Mouse (Mus musculus) c-Kit-positive CD71-positive TER-119-negative erythroid progenitor cells, embryonic 14.5 days (primary cell): ENCODE results near the gene Best2.

Experiments used
- DNase-seq: peaks from one replicate; pipeline ENCODE4 v3.0.0-alpha.2; 2013; ENCODE audit warnings: low read depth

The Best2 gene

GRCm38 (mm10) chr8:85021514-85022055 lies 7.3 kb upstream of the Best2 start:
- no peak for DNase-seq

DNA sequence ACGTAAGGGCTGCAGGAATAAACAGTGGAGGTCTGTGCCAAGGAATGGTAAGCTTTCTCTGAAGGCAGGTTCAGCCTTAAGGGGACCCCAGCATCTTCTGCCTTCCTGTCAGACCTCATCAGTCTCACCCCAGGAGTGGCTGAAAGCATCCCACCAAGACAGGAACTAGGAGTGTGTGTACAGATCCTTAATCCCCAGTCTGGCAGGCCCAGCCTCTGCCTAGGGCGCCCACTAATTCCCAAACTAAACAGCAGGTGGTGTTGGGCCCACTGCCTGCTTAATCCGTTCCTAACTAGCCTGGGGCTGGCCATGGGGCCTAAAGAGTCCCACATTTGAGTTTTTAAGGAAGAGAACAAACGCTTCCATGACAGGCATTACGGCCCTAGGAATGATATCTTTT lies 2.9 kb upstream of the Best2 start:
- DNase-seq = no peak

- DNase-seq = no peak
These were observed 2.4 kb upstream of the Best2 start for GRCm38 (mm10) chr8:85016724-85017123.

DNA sequence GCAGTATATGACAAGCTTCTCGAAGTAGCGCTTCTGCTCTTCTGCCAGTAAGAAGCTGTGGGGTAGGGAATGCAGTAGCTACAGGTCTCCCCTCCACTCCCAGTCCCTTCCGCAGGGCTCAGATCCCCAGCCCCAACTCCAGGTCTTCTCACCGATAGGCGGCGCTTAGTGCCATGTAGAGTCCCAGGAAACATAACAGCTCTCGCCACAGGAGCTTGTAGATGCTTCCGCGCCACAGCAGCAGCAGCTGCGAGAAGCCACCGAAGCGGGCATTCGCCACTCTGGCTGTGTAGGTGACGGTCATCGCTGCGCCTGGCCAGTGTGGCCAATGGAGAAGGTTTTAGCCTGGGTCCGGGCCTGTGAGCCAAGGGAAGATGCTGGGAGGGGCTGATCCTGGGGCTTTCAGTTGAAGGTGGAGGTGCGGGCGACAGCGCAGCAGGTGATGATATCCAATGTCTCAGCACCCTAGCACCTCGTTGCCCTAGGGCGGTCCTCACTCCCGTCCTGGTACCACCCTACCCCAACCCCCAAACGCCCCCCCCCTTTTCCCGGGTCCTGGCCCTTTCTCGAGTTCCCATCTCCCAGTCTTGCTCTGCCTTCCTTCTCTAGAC lies 996 bp downstream of the Best2 start:
- DNase-seq = peak; percentile 60

DNA sequence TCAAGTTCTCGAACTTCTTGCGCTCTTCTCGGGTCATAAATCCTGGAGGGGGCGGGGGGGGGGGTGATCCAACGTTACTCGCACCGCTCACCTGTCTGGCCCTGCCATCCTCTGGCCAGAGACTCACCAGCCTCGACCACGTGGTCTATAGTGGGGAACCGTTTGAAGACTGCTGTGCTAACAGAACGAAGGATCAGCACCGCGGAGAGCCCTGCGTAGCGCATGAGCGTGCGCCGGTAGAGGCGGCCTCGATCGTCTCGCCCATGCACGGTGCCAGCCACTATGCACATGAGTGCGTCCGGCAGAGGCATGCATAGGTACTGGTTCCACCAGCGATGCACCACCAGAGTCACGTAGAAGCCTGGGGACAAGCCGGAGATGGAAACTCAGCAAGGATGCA lies 3.1 kb downstream of the Best2 start:
- no peak for DNase-seq

DNA sequence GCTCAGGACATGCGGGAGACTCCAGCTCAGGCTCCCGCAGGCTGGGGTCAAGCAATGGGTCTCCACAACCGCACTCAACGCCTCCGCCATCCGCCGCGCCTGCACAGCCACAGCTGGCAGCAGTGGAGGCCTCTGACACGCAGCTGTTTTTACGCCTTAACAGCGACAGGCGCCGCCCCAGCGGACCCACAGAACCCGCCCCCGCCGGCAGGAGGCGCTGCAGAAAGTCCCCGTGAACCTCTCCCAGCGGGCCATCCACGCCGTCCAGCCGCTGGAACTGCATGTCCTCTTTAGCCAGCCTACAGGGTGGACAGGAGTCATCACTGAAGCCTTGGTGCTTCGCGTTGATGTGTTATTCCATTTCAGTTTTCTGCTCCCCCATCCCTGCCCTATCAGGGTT lies 6.6 kb downstream of the Best2 start:
- DNase-seq = no peak

- peak; percentile 85 for DNase-seq
These were observed 16.6 kb downstream of the Best2 start for GRCm38 (mm10) chr8:84997649-84998295.

DNA sequence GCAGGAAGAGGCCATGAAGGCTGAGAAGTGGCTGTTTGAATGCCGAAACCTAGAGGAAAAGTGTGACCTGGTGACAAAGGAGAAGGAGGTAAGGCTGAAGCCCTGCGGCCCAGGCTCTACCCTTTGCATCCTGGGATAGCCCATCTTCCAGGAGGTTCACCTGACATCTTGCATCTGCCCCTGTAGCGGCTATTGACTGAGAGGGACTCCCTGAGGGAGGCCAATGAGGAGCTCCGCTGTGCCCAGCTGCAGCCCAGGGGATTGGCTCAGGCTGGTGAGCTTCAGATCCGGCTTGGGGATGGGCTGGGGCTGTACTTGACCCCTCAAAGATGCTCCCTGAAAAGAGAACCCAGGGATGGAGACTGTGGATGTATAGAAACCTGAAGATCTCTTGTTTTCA lies 17.4 kb downstream of the Best2 start:
- no peak for DNase-seq

- no peak for DNase-seq
These were observed 18.7 kb downstream of the Best2 start for GRCm38 (mm10) chr8:84995680-84996079.

- no peak for DNase-seq
These were observed 20.0 kb downstream of the Best2 start for GRCm38 (mm10) chr8:84994375-84994774.

- no peak for DNase-seq
These were observed 23.5 kb downstream of the Best2 start for GRCm38 (mm10) chr8:84990836-84991235.

- peak; percentile 99 for DNase-seq
These were observed 24.0 kb downstream of the Best2 start, which contains the start of gene Hook2 for GRCm38 (mm10) chr8:84990349-84990748. Gene Hook2 (plus strand): TSS chr8:84990603.

DNA sequence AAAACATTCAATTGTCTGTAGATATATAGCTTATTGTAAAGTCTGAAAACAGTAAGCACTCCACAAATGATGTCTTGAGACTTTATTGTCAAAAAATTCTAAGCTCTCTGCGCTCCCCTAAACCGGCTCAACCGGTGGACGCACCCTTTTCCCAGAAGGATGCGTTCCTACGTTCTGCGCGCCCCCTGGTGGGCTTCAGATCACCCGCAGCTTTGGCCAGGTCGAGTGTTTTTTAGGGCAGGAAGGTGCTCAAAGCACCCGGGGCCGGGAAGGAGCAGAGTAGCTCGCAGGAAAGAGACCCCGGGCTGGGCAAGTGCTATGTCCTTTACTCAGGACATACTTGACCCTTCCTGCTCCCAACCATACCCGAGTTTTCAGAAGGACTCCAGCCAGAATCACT lies 24.5 kb downstream of the Best2 start:
- DNase-seq = peak; percentile 95

DNA sequence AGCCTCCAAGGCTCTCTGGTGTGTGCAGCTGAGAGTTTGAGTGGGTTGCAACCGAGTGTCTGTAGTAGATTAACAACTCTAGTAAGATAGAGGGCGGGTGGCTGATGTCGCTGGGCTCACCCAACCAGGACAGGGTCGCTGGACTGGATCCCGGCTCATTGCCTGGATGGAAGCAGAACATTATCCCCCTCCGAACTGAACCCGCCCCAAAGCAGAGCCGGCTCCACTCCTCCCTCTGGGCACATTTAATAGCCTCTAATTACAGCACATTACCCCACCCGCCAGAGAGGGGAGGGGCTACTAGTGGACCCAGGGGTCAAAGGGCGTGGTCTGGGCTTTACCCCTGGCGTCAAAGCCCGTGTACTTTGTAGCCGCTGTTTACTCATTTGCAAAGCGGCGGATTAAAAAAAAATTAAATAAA lies 25.0 kb downstream of the Best2 start:
- DNase-seq = no peak

- no peak for DNase-seq
These were observed 26.4 kb downstream of the Best2 start for GRCm38 (mm10) chr8:84987903-84988302.

DNA sequence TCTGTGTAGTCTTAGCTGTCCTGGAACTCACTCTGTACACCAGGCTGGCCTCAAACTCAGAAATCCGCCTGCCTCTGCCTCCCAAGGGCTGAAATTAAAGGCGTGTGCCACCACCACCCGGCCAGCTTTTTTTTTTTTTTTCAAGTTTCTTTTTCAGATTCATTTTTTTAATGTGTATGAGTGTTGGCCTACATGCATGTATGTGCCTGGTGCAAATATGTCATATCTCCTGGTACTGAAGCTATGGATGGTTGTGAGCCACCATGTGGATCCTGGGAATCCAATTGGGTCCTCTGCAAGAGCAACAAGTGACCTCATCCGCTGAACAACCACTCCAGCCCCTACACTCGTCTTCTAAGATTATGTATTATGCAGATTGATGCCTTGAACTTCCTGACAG lies 26.9 kb downstream of the Best2 start:
- no peak for DNase-seq

DNA sequence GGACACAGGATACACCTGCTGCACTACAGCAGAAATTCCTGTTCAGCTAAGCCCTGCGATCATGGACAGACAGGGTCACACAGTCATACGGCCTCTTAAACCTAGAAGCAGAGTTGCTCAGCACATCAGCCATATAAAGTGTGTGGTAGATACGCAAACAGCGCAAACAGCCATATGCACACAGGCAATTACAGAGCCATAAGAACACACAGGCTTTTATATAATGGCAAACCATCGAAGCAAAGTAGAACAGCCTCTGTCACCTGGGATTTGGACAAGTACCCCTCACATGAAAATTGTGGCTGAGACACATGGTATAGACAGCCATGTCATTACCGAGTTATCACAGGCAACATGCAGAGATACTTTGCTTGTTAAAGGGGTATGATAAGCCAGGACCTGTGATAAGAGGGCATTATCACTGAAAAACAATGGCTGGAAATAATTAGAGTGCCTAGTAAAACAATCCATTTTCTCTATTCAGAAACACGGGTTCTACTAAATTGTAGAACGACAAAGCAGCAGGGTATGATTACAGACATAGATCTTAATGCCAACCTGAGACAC lies 27.9 kb downstream of the Best2 start:
- DNase-seq = peak; percentile 54

DNA sequence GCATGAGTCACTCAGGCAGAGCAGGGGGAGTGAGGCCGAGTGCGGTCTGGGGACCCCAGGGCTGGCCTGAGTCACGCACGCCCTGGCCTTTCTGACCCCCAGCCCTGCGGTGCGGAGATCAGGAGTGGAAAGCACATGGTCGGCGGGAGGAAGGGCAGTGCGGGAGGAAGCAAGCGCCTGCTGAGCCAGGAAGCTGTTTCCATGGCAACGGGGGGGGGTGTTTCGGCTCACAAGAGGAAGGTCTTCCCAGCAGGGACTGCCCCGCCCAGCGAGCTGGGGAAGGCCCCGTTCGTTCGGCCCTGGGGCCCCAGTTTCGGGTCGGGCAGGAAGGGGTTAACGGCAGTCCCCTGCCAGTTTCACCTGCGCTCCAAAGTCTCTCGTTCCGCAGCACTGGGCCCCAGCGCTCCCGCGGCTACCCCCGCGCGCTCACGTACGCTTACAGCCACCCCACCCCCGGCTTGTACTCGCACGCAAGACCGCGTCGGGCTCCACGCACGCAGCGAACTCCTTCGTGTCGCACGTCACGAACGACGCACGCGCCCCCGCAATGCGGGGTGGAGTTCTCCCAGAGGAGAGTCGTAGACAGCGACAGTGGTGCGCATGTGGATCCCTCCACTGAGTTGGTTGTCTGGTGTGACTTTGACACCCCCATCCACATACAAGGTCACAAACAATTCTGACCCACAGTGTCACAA lies 28.5 kb downstream of the Best2 start:
- DNase-seq = peak; percentile 67

DNA sequence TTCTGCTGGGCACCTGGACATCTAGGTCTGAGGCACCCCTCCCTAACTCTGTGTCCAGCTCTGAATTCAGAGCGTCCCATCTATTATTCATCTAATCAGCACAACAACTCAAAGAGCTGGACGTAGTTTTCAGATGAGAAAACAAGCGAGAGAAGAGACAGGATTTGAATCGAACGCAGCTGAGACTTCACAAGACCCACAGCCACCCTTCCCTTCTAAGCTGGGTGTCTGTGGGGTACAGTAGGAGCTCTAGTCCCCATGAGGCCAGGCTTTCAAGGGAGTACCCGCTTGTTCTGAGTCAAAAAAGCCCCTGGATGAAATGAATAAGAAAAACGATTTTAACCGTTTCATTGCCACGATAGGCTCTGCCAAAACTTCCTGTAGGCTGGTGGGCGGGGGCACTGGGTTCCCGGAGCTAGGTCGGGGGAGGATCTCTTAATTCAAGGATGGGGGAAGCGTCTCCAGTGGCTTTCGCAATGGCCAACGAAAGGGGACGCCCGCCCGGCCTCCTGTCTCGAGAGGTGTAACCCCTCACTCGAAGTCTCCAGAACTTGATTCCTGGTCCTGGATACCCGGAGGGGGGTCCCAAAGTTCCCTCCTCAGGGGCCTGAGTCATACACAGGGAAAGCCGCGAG lies 29.2 kb downstream of the Best2 start:
- no peak for DNase-seq

DNA sequence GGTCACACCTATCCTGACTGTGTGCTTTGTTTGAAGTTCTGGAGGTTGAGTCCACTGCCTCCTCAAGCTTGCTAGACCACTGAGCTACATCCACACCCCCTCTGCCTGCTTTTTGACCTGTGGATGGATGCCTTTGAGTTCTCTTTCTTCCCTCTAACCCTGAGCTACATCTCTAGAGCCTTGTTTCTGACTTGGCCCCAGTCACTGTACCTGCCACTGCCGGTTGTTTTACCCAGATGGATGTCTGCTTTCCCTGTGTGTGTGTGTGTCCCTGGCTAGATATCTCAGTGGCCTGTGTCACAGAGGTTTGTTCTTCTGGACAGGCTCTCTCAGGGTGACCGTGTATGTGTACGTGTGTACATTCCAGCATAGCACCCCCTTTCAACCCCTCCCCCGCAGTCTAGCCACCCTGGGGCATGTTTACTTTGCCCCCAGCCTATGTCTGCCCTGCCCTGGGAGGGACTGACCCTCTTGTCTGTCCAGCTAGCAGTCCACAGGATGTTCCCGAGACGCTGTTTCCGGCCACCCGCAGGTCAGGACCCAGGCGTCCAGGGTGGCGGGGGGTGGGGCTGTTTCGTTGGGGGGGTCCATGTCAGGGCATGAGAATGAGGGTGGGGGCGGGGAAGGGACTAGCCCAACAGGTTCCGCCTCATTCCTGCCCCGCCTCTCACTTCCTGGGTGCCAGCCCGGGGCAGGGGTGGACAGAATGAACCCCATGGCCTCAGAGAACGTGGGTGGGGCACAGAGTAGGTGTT lies 29.9 kb downstream of the Best2 start:
- no peak for DNase-seq

DNA sequence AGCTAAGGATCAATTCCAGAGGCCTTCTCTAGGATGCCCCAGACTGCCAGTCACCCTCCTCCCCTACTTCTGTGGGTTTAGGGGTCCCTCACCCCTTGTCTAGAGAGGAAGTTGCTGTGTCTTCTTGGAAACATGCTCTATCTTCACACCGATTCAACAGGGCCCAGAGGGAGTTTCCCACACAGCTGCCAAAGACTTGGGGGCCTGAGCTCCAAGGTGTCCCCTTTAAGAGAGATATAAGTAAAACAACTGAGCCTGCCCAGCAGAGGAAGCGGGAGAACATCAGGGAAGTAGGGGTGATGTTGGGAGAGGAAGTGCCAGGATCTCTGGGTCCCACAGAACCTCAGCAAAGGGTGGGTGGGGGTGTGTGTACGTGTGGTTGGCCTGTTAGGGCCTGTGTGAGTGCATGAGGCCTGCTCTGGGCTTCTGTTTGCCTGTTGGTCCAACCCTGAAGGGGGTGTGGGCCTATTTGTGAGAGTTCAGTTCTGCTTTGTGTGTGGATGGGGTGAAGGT lies 31.8 kb downstream of the Best2 start:
- no peak for DNase-seq
